Mouse (Mus musculus): ENCODE data around the gene Pbx1. TPM values are rescaled to one million over a fixed set of nuclear protein-coding genes. Genes with fewer than 3 reads are reported as not detected.

Pbx1 gene
- polyA plus RNA-seq, 1 experiment, result 9.1 TPM

- no peak overlapping the region for H3K27ac ChIP-seq (ENCODE audit: control insufficient read depth, insufficient read depth, low read depth, low read length)
- TF ChIP-seq CTCF (IDR thresholded peaks at IDR 0.05; ENCODE audit: control insufficient read depth, insufficient read depth, insufficient replicate concordance, low read depth, low read length), result no peak
- no peak for TF ChIP-seq POLR2A (IDR thresholded peaks at IDR 0.05; ENCODE audit: control insufficient read depth, low read depth, low read length)
- no peaks in the 10 kb centered on the region for H3K36me3 ChIP-seq (ENCODE audit: control insufficient read depth, insufficient read depth, low read length)
- no peaks in the 10 kb centered on the region for H3K27me3 ChIP-seq (ENCODE audit: control insufficient read depth, insufficient read depth, low read length)
- no peak overlapping the region for H3K4me3 ChIP-seq (ENCODE audit: control insufficient read depth, low read depth, low read length)
- H3K4me1 ChIP-seq (ENCODE audit: control insufficient read depth, insufficient read depth, low read length), result peaks cover 13% of the 10 kb centered on the region
These were observed 74.1 kb downstream of the Pbx1 start for GRCm38 (mm10) chr1:168357680-168358611.

- Histone ChIP-seq H3K27me3 (ENCODE audit: control insufficient read depth, insufficient read depth, low read length) (no peaks in the 10 kb centered on the region), H3K36me3 (ENCODE audit: control insufficient read depth, insufficient read depth, low read length) (no peaks in the 10 kb centered on the region), H3K27ac (ENCODE audit: control insufficient read depth, insufficient read depth, low read depth, low read length) (no peak overlapping the region), H3K4me3 (ENCODE audit: control insufficient read depth, low read depth, low read length) (no peak overlapping the region), H3K4me1 (ENCODE audit: control insufficient read depth, insufficient read depth, low read length) (peaks cover 13% of the 10 kb centered on the region)
- TF ChIP-seq POLR2A (IDR thresholded peaks at IDR 0.05; ENCODE audit: control insufficient read depth, low read depth, low read length), result no peak
These were observed 75.1 kb downstream of the Pbx1 start for GRCm38 (mm10) chr1:168356970-168357441.

- no peak overlapping the region for H3K4me3 ChIP-seq (ENCODE audit: control insufficient read depth, low read depth, low read length)
- no peaks in the 10 kb centered on the region for H3K36me3 ChIP-seq (ENCODE audit: control insufficient read depth, insufficient read depth, low read length)
- no peaks in the 10 kb centered on the region for H3K27me3 ChIP-seq (ENCODE audit: control insufficient read depth, insufficient read depth, low read length)
- peaks cover 13% of the 10 kb centered on the region for H3K4me1 ChIP-seq (ENCODE audit: control insufficient read depth, insufficient read depth, low read length)
- no peak for TF ChIP-seq CTCF (IDR thresholded peaks at IDR 0.05; ENCODE audit: control insufficient read depth, insufficient read depth, insufficient replicate concordance, low read depth, low read length)
- TF ChIP-seq POLR2A (IDR thresholded peaks at IDR 0.05; ENCODE audit: control insufficient read depth, low read depth, low read length), result no peak
- no peak overlapping the region for H3K27ac ChIP-seq (ENCODE audit: control insufficient read depth, insufficient read depth, low read depth, low read length)
These were observed 76.0 kb downstream of the Pbx1 start for GRCm38 (mm10) chr1:168355985-168356556.

GRCm38 (mm10) chr1:168354934-168355333, 77.1 kb downstream of the Pbx1 start:
- H3K27ac ChIP-seq (ENCODE audit: control insufficient read depth, insufficient read depth, low read depth, low read length), result no peak overlapping the region
- H3K36me3 ChIP-seq (ENCODE audit: control insufficient read depth, insufficient read depth, low read length), result no peaks in the 10 kb centered on the region
- H3K4me3 ChIP-seq (ENCODE audit: control insufficient read depth, low read depth, low read length), result peak overlapping the region; percentile 3; the same call in 1 of the 2 replicates
- TF ChIP-seq POLR2A (IDR thresholded peaks at IDR 0.05; ENCODE audit: control insufficient read depth, low read depth, low read length) (no peak; the same call in 1 of the 2 replicates), CTCF (IDR thresholded peaks at IDR 0.05; ENCODE audit: control insufficient read depth, insufficient read depth, insufficient replicate concordance, low read depth, low read length) (no peak)
- no peaks in the 10 kb centered on the region for H3K27me3 ChIP-seq (ENCODE audit: control insufficient read depth, insufficient read depth, low read length)
- peaks cover 13% of the 10 kb centered on the region for H3K4me1 ChIP-seq (ENCODE audit: control insufficient read depth, insufficient read depth, low read length)

- H3K4me1 ChIP-seq (ENCODE audit: control insufficient read depth, insufficient read depth, low read length), result no peaks in the 10 kb centered on the region
- peak overlapping the region; percentile 14; the same call in 1 of the 2 replicates for H3K4me3 ChIP-seq (ENCODE audit: control insufficient read depth, low read depth, low read length)
- TF ChIP-seq CTCF (IDR thresholded peaks at IDR 0.05; ENCODE audit: control insufficient read depth, insufficient read depth, insufficient replicate concordance, low read depth, low read length) (no peak), POLR2A (IDR thresholded peaks at IDR 0.05; ENCODE audit: control insufficient read depth, low read depth, low read length) (no peak)
These were observed 83.9 kb downstream of the Pbx1 start for GRCm38 (mm10) chr1:168348036-168348784.

GRCm38 (mm10) chr1:168344918-168345317, 87.2 kb downstream of the Pbx1 start:
- H3K36me3 ChIP-seq (ENCODE audit: control insufficient read depth, insufficient read depth, low read length), result no peaks in the 10 kb centered on the region
- H3K4me3 ChIP-seq (ENCODE audit: control insufficient read depth, low read depth, low read length), result no peak overlapping the region
- no peaks in the 10 kb centered on the region for H3K4me1 ChIP-seq (ENCODE audit: control insufficient read depth, insufficient read depth, low read length)
- no peaks in the 10 kb centered on the region for H3K27me3 ChIP-seq (ENCODE audit: control insufficient read depth, insufficient read depth, low read length)
- no peak overlapping the region for H3K27ac ChIP-seq (ENCODE audit: control insufficient read depth, insufficient read depth, low read depth, low read length)
- TF ChIP-seq POLR2A (IDR thresholded peaks at IDR 0.05; ENCODE audit: control insufficient read depth, low read depth, low read length) (no peak), CTCF (IDR thresholded peaks at IDR 0.05; ENCODE audit: control insufficient read depth, insufficient read depth, insufficient replicate concordance, low read depth, low read length) (no peak)

More at GRCm38 (mm10) chr1:168348036-168348784, 83.9 kb downstream of the Pbx1 start:
- Histone ChIP-seq H3K27me3 (ENCODE audit: control insufficient read depth, insufficient read depth, low read length) (no peaks in the 10 kb centered on the region), H3K36me3 (ENCODE audit: control insufficient read depth, insufficient read depth, low read length) (no peaks in the 10 kb centered on the region), H3K27ac (ENCODE audit: control insufficient read depth, insufficient read depth, low read depth, low read length) (no peak overlapping the region)

- Histone ChIP-seq H3K27me3 (ENCODE audit: control insufficient read depth, insufficient read depth, low read length) (no peaks in the 10 kb centered on the region), H3K36me3 (ENCODE audit: control insufficient read depth, insufficient read depth, low read length) (no peaks in the 10 kb centered on the region), H3K4me1 (ENCODE audit: control insufficient read depth, insufficient read depth, low read length) (no peaks in the 10 kb centered on the region), H3K27ac (ENCODE audit: control insufficient read depth, insufficient read depth, low read depth, low read length) (no peak overlapping the region), H3K4me3 (ENCODE audit: control insufficient read depth, low read depth, low read length) (no peak overlapping the region)
- TF ChIP-seq POLR2A (IDR thresholded peaks at IDR 0.05; ENCODE audit: control insufficient read depth, low read depth, low read length), result no peak
- TF ChIP-seq CTCF (IDR thresholded peaks at IDR 0.05; ENCODE audit: control insufficient read depth, insufficient read depth, insufficient replicate concordance, low read depth, low read length), result no peak
These were observed 87.8 kb downstream of the Pbx1 start for GRCm38 (mm10) chr1:168344262-168344661.
